Mouse (Mus musculus): Measurements from ENCODE around the gene Fcamr. TPM values are rescaled to one million over a fixed set of nuclear protein-coding genes. Genes with fewer than 3 reads are reported as not detected.

The Fcamr gene
- polyA plus RNA-seq, 1 experiment from 2014 or later = 0.70 TPM

GRCm38 (mm10) chr1:130835161-130835936 is 34.6 kb downstream of the Fcamr start:
- H3K9me3 ChIP-seq = no peaks in the 10 kb centered on the region
- no peak overlapping the region for H3K4me3 ChIP-seq
- WGBS = 75% methylated on average over 6 of the region's 6 CpGs
- no peaks in the 10 kb centered on the region for H3K27me3 ChIP-seq
- no peak overlapping the region for H3K9ac ChIP-seq
- no peaks in the 10 kb centered on the region for H3K4me1 ChIP-seq
- no peaks in the 10 kb centered on the region for H3K36me3 ChIP-seq
- ATAC-seq (ENCODE audit: insufficient number of reproducible peaks, low FRiP score, low TSS enrichment, low read depth) = no peak
- no peak overlapping the region for H3K27ac ChIP-seq
- H3K4me2 ChIP-seq = no peak overlapping the region

- Histone ChIP-seq H3K9me3 (no peaks in the 10 kb centered on the region), H3K4me2 (no peak overlapping the region), H3K27me3 (no peaks in the 10 kb centered on the region), H3K9ac (no peak overlapping the region), H3K4me1 (no peaks in the 10 kb centered on the region), H3K27ac (no peak overlapping the region), H3K36me3 (no peaks in the 10 kb centered on the region), H3K4me3 (no peak overlapping the region)
- no peak for ATAC-seq (ENCODE audit: insufficient number of reproducible peaks, low FRiP score, low TSS enrichment, low read depth)
- WGBS = 66% methylated on average over 6 of the region's 6 CpGs
Observed at GRCm38 (mm10) chr1:130838288-130838687, 37.6 kb downstream of the Fcamr start.

DNA sequence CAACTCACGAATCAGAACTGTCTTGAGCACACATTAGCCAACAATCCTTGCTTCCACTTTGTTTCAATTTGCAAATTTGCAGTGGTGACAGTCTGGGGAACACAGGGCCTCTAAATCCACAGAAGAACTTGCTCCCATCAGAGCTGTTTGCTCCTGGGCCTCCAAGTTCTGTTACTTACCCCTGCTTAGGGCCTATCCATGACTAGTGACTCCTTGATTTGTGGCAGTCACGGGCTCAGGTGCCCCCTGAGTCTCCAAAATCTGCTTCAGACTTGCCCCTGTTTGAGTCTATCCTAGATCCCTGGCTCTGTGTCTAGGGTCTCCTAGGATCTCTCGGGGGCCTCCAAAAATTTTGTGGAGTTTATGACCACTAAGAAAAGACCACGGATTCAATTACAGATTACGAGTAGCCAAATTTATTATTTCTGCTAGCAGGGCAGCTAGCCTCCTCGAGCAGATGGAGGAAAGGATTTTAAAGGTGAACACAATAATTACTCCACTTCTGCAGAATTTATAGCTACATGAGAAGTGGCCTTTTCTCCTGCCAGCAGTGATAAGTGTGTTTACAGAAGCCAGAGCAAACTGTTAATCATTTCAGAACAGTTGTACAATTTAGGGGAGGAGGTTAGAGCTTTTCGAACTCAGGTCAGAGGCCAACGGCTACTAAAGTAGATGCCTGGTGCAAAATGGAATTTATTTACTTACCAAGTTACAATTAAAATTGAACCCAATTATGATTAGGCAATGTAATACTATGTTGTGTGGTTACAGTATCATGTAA is 40.1 kb downstream of the Fcamr start:
- WGBS = 31% methylated on average over 8 of the region's 8 CpGs
- Histone ChIP-seq H3K27ac (no peak overlapping the region), H3K4me2 (no peak overlapping the region), H3K9me3 (no peaks in the 10 kb centered on the region), H3K36me3 (no peaks in the 10 kb centered on the region), H3K4me1 (no peaks in the 10 kb centered on the region), H3K27me3 (no peaks in the 10 kb centered on the region), H3K9ac (no peak overlapping the region), H3K4me3 (no peak overlapping the region)
- no peak for ATAC-seq (ENCODE audit: insufficient number of reproducible peaks, low FRiP score, low TSS enrichment, low read depth)

DNA sequence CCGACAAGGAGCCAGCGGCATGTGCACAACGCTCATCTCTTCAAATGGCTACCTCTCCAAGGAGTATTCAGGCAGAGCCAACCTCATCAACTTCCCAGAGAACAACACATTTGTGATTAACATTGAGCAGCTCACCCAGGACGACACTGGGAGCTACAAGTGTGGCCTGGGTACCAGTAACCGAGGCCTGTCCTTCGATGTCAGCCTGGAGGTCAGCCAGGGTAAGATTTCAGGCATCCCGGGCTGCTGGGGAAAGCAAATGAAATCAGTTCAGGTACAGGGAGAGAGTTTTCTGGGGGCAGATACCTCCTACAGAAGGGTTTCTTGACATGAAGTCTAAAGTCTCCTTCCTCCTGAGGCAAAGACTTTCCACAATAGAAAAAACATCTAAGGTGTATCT is 40.9 kb downstream of the Fcamr start:
- no peak for ATAC-seq (ENCODE audit: insufficient number of reproducible peaks, low FRiP score, low TSS enrichment, low read depth)
- Histone ChIP-seq H3K27me3 (no peaks in the 10 kb centered on the region), H3K9me3 (no peaks in the 10 kb centered on the region), H3K36me3 (no peaks in the 10 kb centered on the region), H3K4me1 (no peaks in the 10 kb centered on the region), H3K27ac (no peak overlapping the region), H3K9ac (no peak overlapping the region), H3K4me3 (no peak overlapping the region), H3K4me2 (no peak overlapping the region)
- WGBS = 88% methylated on average over 7 of the region's 7 CpGs

DNA sequence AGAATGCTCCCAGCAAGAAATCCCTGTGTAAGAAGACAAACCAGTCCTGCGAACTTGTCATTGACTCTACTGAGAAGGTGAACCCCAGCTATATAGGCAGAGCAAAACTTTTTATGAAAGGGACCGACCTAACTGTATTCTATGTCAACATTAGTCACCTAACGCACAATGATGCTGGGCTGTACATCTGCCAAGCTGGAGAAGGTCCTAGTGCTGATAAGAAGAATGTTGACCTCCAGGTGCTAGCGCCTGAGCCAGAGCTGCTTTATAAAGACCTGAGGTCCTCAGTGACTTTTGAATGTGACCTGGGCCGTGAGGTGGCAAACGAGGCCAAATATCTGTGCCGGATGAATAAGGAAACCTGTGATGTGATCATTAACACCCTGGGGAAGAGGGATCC is 43.8 kb downstream of the Fcamr start:
- Histone ChIP-seq H3K4me3 (no peak overlapping the region), H3K4me1 (no peaks in the 10 kb centered on the region), H3K27ac (no peak overlapping the region), H3K9me3 (no peaks in the 10 kb centered on the region), H3K9ac (no peak overlapping the region), H3K36me3 (no peaks in the 10 kb centered on the region), H3K4me2 (no peak overlapping the region), H3K27me3 (no peaks in the 10 kb centered on the region)
- no peak for ATAC-seq (ENCODE audit: insufficient number of reproducible peaks, low FRiP score, low TSS enrichment, low read depth)
- WGBS = 88% methylated on average over 7 of the region's 7 CpGs

- Histone ChIP-seq H3K9ac (no peak overlapping the region), H3K4me3 (no peak overlapping the region), H3K9me3 (no peaks in the 10 kb centered on the region), H3K27me3 (no peaks in the 10 kb centered on the region), H3K36me3 (no peaks in the 10 kb centered on the region), H3K4me2 (no peak overlapping the region), H3K4me1 (no peaks in the 10 kb centered on the region), H3K27ac (no peak overlapping the region)
- no peak for ATAC-seq (ENCODE audit: insufficient number of reproducible peaks, low FRiP score, low TSS enrichment, low read depth)
- WGBS = 89% methylated on average over 10 of the region's 10 CpGs
Observed at GRCm38 (mm10) chr1:130849530-130850214, 49.0 kb downstream of the Fcamr start.

GRCm38 (mm10) chr1:130850405-130850804 is 49.7 kb downstream of the Fcamr start:
- H3K9ac ChIP-seq = no peak overlapping the region
- H3K27me3 ChIP-seq = no peaks in the 10 kb centered on the region
- no peaks in the 10 kb centered on the region for H3K9me3 ChIP-seq
- ATAC-seq (ENCODE audit: insufficient number of reproducible peaks, low FRiP score, low TSS enrichment, low read depth) = no peak
- WGBS = 88% methylated on average over 5 of the region's 5 CpGs
- H3K4me1 ChIP-seq = no peaks in the 10 kb centered on the region
- no peak overlapping the region for H3K4me3 ChIP-seq
- no peak overlapping the region for H3K27ac ChIP-seq
- no peaks in the 10 kb centered on the region for H3K36me3 ChIP-seq
- H3K4me2 ChIP-seq = no peak overlapping the region

DNA sequence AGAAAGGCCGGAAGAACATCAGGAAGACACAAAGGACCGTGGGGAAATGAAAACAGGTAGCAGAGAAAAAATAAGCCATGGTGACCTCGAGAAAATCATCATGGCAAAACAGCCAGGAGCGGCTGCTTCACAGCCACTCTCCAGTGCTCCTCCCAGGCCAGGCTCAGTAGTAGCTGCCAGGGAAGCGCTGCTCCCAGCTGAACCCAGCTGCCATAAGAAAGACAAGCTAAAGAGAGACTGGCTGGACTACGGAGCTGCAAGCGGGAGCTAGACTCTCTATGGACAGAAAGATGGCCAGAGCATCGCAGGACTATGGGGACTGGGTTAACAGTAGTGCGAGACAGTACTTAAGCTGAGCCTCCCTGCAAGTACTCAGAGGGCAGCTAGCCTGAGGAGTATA is 54.1 kb downstream of the Fcamr start:
- Histone ChIP-seq H3K4me1 (no peaks in the 10 kb centered on the region), H3K4me3 (no peak overlapping the region), H3K4me2 (no peak overlapping the region), H3K27me3 (no peaks in the 10 kb centered on the region), H3K9ac (no peak overlapping the region), H3K36me3 (no peaks in the 10 kb centered on the region), H3K27ac (no peak overlapping the region), H3K9me3 (no peaks in the 10 kb centered on the region)
- ATAC-seq (ENCODE audit: insufficient number of reproducible peaks, low FRiP score, low TSS enrichment, low read depth) = no peak
- WGBS = 83% methylated on average over 9 of the region's 9 CpGs

- H3K4me1 ChIP-seq = no peaks in the 10 kb centered on the region
- H3K9ac ChIP-seq = no peak overlapping the region
- no peak overlapping the region for H3K4me2 ChIP-seq
- WGBS = 74% methylated on average over 2 of the region's 2 CpGs
- no peaks in the 10 kb centered on the region for H3K9me3 ChIP-seq
- no peak overlapping the region for H3K27ac ChIP-seq
- H3K36me3 ChIP-seq = no peaks in the 10 kb centered on the region
- ATAC-seq (ENCODE audit: insufficient number of reproducible peaks, low FRiP score, low TSS enrichment, low read depth) = no peak
- H3K4me3 ChIP-seq = no peak overlapping the region
- no peaks in the 10 kb centered on the region for H3K27me3 ChIP-seq
Observed at GRCm38 (mm10) chr1:130855723-130856122, 55.0 kb downstream of the Fcamr start.

GRCm38 (mm10) chr1:130857456-130857855 is 56.8 kb downstream of the Fcamr start:
- Histone ChIP-seq H3K4me1 (no peaks in the 10 kb centered on the region), H3K9me3 (no peaks in the 10 kb centered on the region), H3K27me3 (no peaks in the 10 kb centered on the region), H3K4me3 (no peak overlapping the region), H3K36me3 (no peaks in the 10 kb centered on the region), H3K27ac (no peak overlapping the region), H3K4me2 (no peak overlapping the region), H3K9ac (no peak overlapping the region)
- ATAC-seq (ENCODE audit: insufficient number of reproducible peaks, low FRiP score, low TSS enrichment, low read depth) = no peak
- WGBS = 73% methylated on average over 4 of the region's 4 CpGs

DNA sequence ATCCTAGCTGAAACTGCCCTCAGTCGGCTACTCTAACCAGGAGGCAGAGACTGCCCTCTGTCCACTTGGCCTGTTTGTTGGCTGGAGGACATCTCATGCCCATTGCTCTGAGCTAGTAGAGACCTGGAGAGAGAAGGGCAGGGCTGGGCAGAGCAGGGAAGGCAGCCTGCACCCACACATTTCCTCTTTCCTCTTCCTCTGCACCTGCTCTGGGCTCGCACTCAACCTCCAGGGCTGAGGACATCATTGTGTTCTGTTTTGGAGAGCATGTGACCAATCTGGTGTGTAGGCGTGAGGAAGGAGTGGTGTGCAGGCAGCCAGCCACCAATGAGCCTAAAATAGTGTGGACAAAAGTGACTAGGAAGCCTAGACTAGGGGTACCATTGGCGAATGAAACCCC is 63.5 kb downstream of the Fcamr start:
- no peaks in the 10 kb centered on the region for H3K4me1 ChIP-seq
- ATAC-seq (ENCODE audit: insufficient number of reproducible peaks, low FRiP score, low TSS enrichment, low read depth) = no peak
- H3K4me3 ChIP-seq = no peak overlapping the region
- H3K9ac ChIP-seq = no peak overlapping the region
- no peak overlapping the region for H3K27ac ChIP-seq
- no peaks in the 10 kb centered on the region for H3K36me3 ChIP-seq
- H3K4me2 ChIP-seq = no peak overlapping the region
- 78% methylated on average over 4 of the region's 4 CpGs for WGBS
- H3K27me3 ChIP-seq = no peaks in the 10 kb centered on the region
- H3K9me3 ChIP-seq = no peaks in the 10 kb centered on the region
